Mouse (Mus musculus) megakaryocyte, embryonic 14.5 days (primary cell): ENCODE data around the gene Rcor1.

Source experiments
- FLI1 ChIP-seq: IDR thresholded peaks from 2 replicates; pipeline ENCODE4 v1.6.1; 2012; ENCODE audit warnings: low read length, inconsistent platforms, mixed read lengths
- GATA1 ChIP-seq: IDR thresholded peaks from 3 replicates; pipeline ENCODE4 v1.6.1; 2012; ENCODE audit warnings: mixed read lengths, low read length, inconsistent platforms, borderline replicate concordance

GRCm38 (mm10) chr12:111063361-111063760, 24.2 kb downstream of the Rcor1 start:
- TF ChIP-seq GATA1 (no peak), FLI1 (no peak)
